Mouse (Mus musculus): ENCODE measurements around the gene Rpa1.

DNA sequence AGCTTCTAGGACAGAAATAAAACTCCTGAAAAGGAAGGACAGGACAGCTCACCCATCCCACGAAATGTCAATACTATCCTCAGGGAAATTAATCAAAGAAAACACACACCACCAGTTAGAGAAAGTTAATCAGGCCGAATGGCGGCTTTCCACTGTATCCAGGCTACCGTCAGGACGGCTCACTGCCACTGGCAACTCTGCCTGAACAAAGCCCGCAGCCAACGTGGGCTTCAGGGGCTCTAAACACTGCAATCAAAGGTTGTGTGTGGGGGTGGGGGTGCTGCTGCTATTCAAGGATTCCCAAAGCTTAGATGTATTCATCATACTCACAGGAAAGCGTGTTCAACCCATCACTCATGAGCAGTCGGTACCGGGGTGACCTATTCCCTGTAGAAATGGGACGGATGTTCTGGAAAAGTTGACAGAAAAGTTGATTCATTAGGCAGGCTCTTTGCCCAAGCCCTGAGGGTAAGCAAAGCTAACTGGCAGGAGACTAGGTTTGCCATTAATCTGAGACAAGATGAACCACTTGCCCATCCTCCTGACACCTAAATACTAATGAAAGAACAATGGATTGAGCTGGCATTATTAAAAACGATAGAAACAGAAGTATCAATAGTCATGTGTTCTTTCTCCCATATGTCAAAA, 7.3 kb downstream of the Rpa1 start:
- TF ChIP-seq CTCF (conservative IDR thresholded peaks at IDR 0.05; ENCODE audit: insufficient read depth, insufficient read length, low read depth, low read length), result no peak
- no peak for TF ChIP-seq POLR2A (IDR thresholded peaks at IDR 0.05; ENCODE audit: low read depth, low read length)

Data from kidney, adult 2 months (tissue).